Comparison of ENCODE assay signal across 18 mouse cellular contexts in genomic region chr6:124728621-124729020, GRCm38 (mm10). TPM values are rescaled to one million over a fixed set of nuclear protein-coding genes. Genes with fewer than 3 reads are reported as not detected.
"Had no signal": no experiment of that assay in that cellular context is flagged by ENCODE, and none has a peak within 500 bp of the region (broad histone marks: within the 10 kb centered on the region; RNA-seq: fewer than 3 reads in every experiment).

No protein-coding gene starts in this region.

- H3K36me3 ChIP-seq: kidney, embryonic 15.5 days; limb, embryonic 15.5 days; midbrain, embryonic 12.5 days had no signal

- DNase-seq: kidney, postnatal 14 days; lung, embryonic 14.5 days; lung, postnatal 10 days; lung, postnatal 4 days; right cerebral cortex, postnatal 14 days; thymus, adult 18-20 months; thymus, postnatal 14 days had no signal

- H3K4me1 ChIP-seq: midbrain, embryonic 12.5 days had no signal

- H3K27me3 ChIP-seq: kidney, embryonic 15.5 days; limb, embryonic 15.5 days; liver, embryonic 12.5 days had no signal

- H3K4me3 ChIP-seq: kidney, embryonic 15.5 days; limb, embryonic 15.5 days; liver, embryonic 12.5 days; midbrain, embryonic 12.5 days had no signal

- H3K27ac ChIP-seq: kidney, embryonic 15.5 days; limb, embryonic 15.5 days; liver, embryonic 12.5 days; midbrain, embryonic 12.5 days had no signal

- ATAC-seq: liver, embryonic 12.5 days; midbrain, embryonic 16.5 days had no signal

RNA-seq across cellular contexts. Expression of gene Gm45234, which starts 27.2 kb away (rescaled TPM):
- total RNA-seq: left cerebral cortex, adult 8-10 months; left cerebral cortex, postnatal 25 days; megakaryocyte-erythroid progenitor cell, adult 5-6 weeks had no signal
- polyA plus RNA-seq: kidney, embryonic 15.5 days; large intestine, adult 2 months; liver, embryonic 12.5 days; liver, embryonic 16.5 days; lung, embryonic 14.5 days; midbrain, embryonic 12.5 days; midbrain, embryonic 16.5 days; neural tube, embryonic 14.5 days had no signal
